Mouse (Mus musculus) embryonic fibroblast, embryonic 13.5 days (primary cell): ENCODE results near the gene Ptgir.
A peak's percentile ranks its signal among the peaks of the same experiment; 100 is the strongest.

Experiments used
- CTCF ChIP-seq: IDR thresholded peaks from 2 replicates; pipeline ENCODE4 v1.5.1; 2011; ENCODE audit warnings: mild to moderate bottlenecking, control low read depth, low read length, moderate library complexity, borderline replicate concordance; ENCODE audit not compliant: insufficient read depth
- POLR2A ChIP-seq: IDR thresholded peaks from 2 replicates; pipeline ENCODE4 v1.6.1; 2011; ENCODE audit warnings: low read depth, mild to moderate bottlenecking, control low read depth, low read length, moderate library complexity

DNA sequence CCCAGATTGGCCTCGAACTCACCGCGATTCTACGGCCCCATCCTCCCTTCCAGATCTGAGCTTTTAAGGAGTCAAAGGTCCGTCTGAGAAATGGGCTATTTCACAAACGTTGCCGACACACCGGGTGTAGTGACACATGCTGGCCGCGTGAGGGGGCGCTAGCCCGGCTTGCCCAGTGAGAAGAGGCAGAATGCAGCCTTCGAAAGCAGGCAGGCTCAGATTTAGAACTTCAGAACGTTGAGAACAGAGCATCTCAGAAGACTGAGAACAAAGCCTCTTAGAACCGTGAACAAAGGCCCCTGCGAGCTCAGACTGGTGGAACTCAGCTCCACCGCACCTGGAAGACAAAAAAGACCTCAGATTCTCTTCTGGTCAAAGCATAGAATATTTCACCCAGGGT, 32.1 kb upstream of the Ptgir start:
- TF ChIP-seq CTCF (peak; percentile 99), POLR2A (no peak; the same call in 1 of the 2 replicates)
